Mouse (Mus musculus) intestine, embryonic 15.5 days (tissue): Measurements from ENCODE around the gene Gm42957. TPM values are rescaled to one million over a fixed set of nuclear protein-coding genes. Genes with fewer than 3 reads are reported as not detected.

Experiments
- ATAC-seq: fragments of 200-750 bp; cut with Nextera tagmentation; 2 replicates; pipeline ENCODE4 v1.8.0; 2017; ENCODE audit warnings: moderate TSS enrichment, moderate library complexity
- H3K27ac ChIP-seq: fragments of 300-500 bp; sonication (generic); 2 replicates; pipeline ENCODE4 v1.5.1; 2015; ENCODE audit warnings: mild to moderate bottlenecking, inconsistent platforms
- H3K27me3 ChIP-seq: fragments of 300-500 bp; sonication (generic); replicated peaks from 2 replicates; pipeline ENCODE4 v1.6.1; 2015; ENCODE audit warnings: inconsistent platforms
- H3K36me3 ChIP-seq: fragments of 300-500 bp; sonication (generic); 2 replicates; pipeline ENCODE4 v1.6.1; 2015; ENCODE audit warnings: inconsistent platforms
- H3K4me1 ChIP-seq: fragments of 300-500 bp; sonication (generic); replicated peaks from 2 replicates; pipeline ENCODE4 v1.6.1; 2015; ENCODE audit warnings: inconsistent platforms
- H3K4me2 ChIP-seq: fragments of 300-500 bp; sonication (generic); replicated peaks from 2 replicates; pipeline ENCODE4 v1.6.1; 2015; ENCODE audit warnings: mild to moderate bottlenecking, inconsistent platforms
- H3K4me3 ChIP-seq: fragments of 300-500 bp; sonication (generic); replicated peaks from 2 replicates; pipeline ENCODE4 v1.5.1; 2015; ENCODE audit warnings: inconsistent platforms
- H3K9ac ChIP-seq: fragments of 300-500 bp; sonication (generic); 2 replicates; pipeline ENCODE4 v1.6.1; 2015; ENCODE audit warnings: inconsistent platforms
- H3K9me3 ChIP-seq: fragments of 300-500 bp; sonication (generic); 2 replicates; pipeline ENCODE4 v1.6.1; 2016; ENCODE audit warnings: inconsistent platforms
- WGBS: fragments of 180-500 bp; shearing (Covaris S2); methylation state at CpG from one replicate; pipeline ENCODE4 v1.1.7; 2015; 5-methylcytosine and 5-hydroxymethylcytosine counted together
- polyA plus RNA-seq: library from polyadenylated mRNA; unstranded; fragments of >200 nt; fragmentation: Nextera tagmentation; extraction: Ambion mirVana; gene quantifications from 2 replicates; pipeline ENCODE4 v1.2.1, GENCODE M21; 2015

Gm42957 gene
- polyA plus RNA-seq, 1 experiment from 2014 or later = 0.08 TPM

DNA sequence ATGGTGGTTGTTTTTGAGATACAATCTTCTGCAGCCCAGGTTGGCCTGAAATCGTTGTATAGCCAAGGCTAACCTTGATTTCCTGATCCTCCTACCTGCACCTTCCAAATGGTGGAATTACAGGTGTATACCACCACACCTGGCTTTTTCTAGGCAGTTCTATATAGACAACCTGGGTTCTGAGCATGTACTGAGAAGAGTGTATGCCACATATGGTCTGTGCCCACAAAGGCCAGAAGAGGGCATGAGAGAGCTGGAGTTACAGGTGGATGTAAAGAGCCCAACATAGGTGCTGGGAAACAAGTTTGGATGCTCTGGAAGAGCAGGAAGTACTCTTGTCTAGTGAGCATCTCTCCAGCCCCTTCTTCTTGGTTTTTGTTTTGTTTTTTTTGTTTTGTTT, 32.0 kb downstream of the Gm42957 start:
- Histone ChIP-seq H3K27me3 (no peaks in the 10 kb centered on the region), H3K27ac (no peak overlapping the region), H3K4me2 (no peak overlapping the region), H3K36me3 (no peaks in the 10 kb centered on the region), H3K4me3 (no peak overlapping the region), H3K4me1 (peaks cover 13% of the 10 kb centered on the region; the same call in 1 of the 2 replicates), H3K9me3 (no peaks in the 10 kb centered on the region), H3K9ac (no peak overlapping the region)
- 38% methylated on average over 1 of the region's 1 CpGs for WGBS
- no peak for ATAC-seq

DNA sequence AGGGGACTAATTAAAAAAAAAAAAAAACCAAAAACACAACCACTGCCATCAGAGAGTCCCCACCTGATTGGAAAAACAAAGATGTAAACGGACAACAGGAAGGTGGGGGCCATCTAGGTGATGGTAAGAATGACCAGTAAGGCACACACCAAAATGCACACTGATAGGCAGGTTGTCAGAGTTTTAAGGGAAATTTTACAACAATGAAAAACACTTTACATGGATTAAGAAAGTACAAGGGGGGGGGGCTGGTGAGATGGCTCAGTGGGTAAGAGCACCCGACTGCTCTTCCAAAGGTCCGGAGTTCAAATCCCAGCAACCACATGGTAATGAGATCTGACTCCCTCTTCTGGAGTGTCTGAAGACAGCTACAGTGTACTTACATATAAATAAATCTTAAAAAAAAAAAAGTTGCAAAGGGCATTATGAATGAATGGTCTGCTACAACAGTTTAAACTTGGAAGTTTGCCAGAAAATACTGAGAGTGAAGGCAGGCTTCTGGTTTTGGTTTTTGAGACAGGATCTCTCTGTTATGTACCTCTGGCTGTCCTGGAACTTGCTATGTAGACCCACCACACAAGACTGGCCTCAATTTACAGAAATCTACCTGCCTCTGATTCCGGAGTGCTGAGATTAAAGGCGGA, 33.3 kb downstream of the Gm42957 start:
- Histone ChIP-seq H3K9ac (no peak overlapping the region), H3K36me3 (no peaks in the 10 kb centered on the region), H3K27ac (no peak overlapping the region), H3K27me3 (no peaks in the 10 kb centered on the region), H3K4me2 (no peak overlapping the region), H3K4me1 (peaks cover 8% of the 10 kb centered on the region; the same call in 1 of the 2 replicates), H3K9me3 (no peaks in the 10 kb centered on the region), H3K4me3 (no peak overlapping the region)
- 88% methylated on average over 5 of the region's 5 CpGs for WGBS
- ATAC-seq = no peak

DNA sequence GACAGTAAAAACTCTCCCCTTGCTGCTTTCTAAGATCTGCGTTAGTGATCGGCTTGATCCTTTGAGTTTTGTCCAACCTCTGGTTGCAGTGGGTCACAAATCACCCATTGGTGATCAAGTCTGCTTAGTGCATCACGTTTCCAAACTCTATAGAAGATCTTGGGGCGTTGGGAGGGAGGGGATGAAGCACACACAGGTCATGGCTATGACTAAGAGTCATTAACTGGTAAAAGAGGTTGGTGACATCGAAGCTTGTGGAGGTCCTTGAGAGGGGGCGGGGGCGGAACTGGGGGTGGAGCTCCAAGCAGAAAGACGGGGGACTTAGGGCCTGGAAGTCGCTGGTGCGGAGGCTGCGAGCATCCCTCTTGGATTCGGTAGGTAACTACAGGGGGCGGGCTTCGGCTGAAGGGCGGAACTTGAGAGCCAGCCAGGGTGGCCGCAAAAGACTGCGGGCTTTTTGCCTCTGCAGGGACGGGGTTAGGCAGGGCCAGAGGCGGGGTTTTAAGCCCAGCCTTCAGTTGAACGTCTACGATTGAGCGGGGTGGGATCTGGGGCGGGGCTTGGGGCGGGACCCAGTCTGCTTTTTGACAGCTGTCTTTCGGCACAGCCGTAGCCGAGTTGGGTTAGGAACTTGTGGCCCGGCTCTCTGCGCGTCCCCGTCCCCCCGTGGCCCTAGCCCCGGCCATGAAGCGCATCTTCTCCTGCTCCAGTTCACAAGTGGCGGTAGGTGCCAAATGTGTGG, 34.6 kb downstream of the Gm42957 start, which contains the start of gene Ankrd35:
Ankrd35 (plus strand) TSS at position 405 of the 742 bp plus-strand sequence.
- peak within 1 kb of the TSS; percentile 12 for H3K9ac ChIP-seq
- no peaks in the 10 kb centered on the region for H3K36me3 ChIP-seq
- peaks cover 8% of the 10 kb centered on the region; the same call in 1 of the 2 replicates for H3K4me1 ChIP-seq
- 6% methylated on average over 35 of the region's 35 CpGs for WGBS
- H3K4me3 ChIP-seq = peak within 1 kb of the TSS; percentile 39
- H3K9me3 ChIP-seq = no peaks in the 10 kb centered on the region
- no peak within 1 kb of the TSS for H3K27ac ChIP-seq
- ATAC-seq = peak; percentile 94
- H3K4me2 ChIP-seq = peak within 1 kb of the TSS; percentile 87
- no peaks in the 10 kb centered on the region for H3K27me3 ChIP-seq

DNA sequence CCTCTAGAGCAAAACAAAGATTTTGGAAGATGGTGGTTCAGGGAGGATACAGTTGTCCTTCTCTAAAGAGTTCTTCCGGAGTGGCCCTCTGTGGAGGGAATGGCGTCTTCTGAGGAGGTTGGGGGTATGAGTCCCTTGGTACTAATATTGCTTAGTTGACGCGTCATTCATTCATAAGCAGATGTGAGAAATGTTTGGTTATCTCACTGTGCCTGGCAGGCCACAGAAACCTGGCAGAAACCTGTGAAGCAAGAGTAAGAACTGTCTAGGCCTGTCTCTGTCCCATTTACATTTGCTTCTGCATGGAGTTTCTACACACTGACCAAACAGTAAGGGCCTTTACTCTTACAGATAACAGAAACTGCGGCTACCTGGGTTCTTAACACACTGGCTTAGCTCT, 36.2 kb downstream of the Gm42957 start:
- Histone ChIP-seq H3K9ac (no peak overlapping the region), H3K4me1 (peaks cover 12% of the 10 kb centered on the region; the same call in 1 of the 2 replicates), H3K27me3 (no peaks in the 10 kb centered on the region), H3K9me3 (no peaks in the 10 kb centered on the region), H3K4me2 (no peak overlapping the region), H3K36me3 (no peaks in the 10 kb centered on the region), H3K4me3 (no peak overlapping the region), H3K27ac (no peak overlapping the region)
- 94% methylated on average over 5 of the region's 5 CpGs for WGBS
- ATAC-seq = no peak

DNA sequence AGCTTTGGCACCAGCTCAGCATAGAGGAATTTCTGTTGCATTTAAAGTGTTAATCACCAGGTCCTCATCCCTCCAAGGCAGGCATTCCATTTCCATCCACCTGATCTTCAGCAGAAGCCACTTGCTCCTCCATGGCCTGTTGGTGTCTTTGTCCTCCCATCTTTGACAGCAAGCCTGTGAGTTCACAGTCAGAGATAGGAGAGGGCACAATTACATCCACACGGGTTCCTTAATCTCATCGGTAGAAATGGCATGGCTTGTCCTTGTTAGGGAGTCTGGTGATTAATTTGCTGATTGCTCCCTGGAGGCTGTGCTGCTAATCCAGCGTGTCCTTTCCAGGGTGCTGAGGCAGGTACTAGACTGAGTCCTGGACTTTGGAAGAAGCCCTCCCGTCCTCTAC, 38.2 kb downstream of the Gm42957 start:
- Histone ChIP-seq H3K27me3 (no peaks in the 10 kb centered on the region), H3K27ac (no peak overlapping the region), H3K4me3 (no peak overlapping the region), H3K9me3 (no peaks in the 10 kb centered on the region), H3K9ac (no peak overlapping the region), H3K4me1 (peaks cover 12% of the 10 kb centered on the region; the same call in 1 of the 2 replicates), H3K36me3 (no peaks in the 10 kb centered on the region), H3K4me2 (no peak overlapping the region)
- 78% methylated on average over 4 of the region's 4 CpGs for WGBS
- ATAC-seq = no peak

DNA sequence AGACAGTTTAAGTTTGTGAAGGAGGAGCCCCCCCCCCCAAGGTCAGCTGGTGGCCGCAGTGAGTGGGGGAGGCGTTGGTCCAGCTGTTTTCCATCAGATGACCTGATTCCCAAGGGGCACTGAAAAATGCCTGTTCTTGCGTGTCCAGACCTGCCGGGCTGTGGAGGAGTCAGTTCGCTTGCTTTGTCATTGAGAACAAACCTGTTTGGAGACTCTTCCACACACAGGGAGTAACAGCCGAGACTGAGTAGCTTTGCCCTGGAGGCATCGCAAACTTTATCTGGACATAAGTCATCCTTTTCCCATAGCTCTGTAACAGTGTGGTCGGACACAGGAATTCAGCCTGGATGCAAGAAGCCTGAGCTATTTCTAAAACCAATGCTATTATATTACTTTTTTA, 39.2 kb downstream of the Gm42957 start:
- H3K27me3 ChIP-seq = no peaks in the 10 kb centered on the region
- no peak overlapping the region for H3K4me3 ChIP-seq
- H3K9ac ChIP-seq = no peak overlapping the region
- H3K4me1 ChIP-seq = peaks cover 12% of the 10 kb centered on the region; the same call in 1 of the 2 replicates
- H3K36me3 ChIP-seq = no peaks in the 10 kb centered on the region
- no peak overlapping the region for H3K27ac ChIP-seq
- no peak overlapping the region for H3K4me2 ChIP-seq
- 37% methylated on average over 8 of the region's 8 CpGs for WGBS
- no peak for ATAC-seq
- no peaks in the 10 kb centered on the region for H3K9me3 ChIP-seq

DNA sequence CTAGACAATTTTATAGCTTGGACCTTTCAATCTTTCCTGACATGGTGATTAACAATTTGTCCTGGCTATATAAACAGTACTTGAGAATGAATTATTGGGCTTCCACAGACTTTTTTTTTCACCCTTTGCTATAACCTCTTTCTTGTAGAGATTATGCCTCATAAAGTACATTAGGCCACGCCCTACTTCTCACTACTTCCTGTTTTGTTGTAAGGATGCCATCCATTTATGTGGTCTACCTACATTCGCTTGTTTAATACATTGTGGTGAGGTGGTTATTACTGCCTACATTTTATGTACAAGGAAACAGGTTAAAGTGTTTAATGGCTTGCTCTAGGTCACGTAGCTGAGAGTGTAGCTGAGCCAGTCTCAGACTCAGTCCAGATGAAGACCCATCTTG, 39.9 kb downstream of the Gm42957 start:
- no peaks in the 10 kb centered on the region for H3K27me3 ChIP-seq
- 0 out of 2 replicates have a peak, but pooled peaks have one; percentile 3 for ATAC-seq
- no peak overlapping the region for H3K4me2 ChIP-seq
- H3K36me3 ChIP-seq = no peaks in the 10 kb centered on the region
- no peak overlapping the region for H3K27ac ChIP-seq
- H3K4me1 ChIP-seq = peaks cover 12% of the 10 kb centered on the region; the same call in 1 of the 2 replicates
- H3K9ac ChIP-seq = no peak overlapping the region
- H3K9me3 ChIP-seq = no peaks in the 10 kb centered on the region
- WGBS = 71% methylated on average over 3 of the region's 3 CpGs
- H3K4me3 ChIP-seq = no peak overlapping the region

DNA sequence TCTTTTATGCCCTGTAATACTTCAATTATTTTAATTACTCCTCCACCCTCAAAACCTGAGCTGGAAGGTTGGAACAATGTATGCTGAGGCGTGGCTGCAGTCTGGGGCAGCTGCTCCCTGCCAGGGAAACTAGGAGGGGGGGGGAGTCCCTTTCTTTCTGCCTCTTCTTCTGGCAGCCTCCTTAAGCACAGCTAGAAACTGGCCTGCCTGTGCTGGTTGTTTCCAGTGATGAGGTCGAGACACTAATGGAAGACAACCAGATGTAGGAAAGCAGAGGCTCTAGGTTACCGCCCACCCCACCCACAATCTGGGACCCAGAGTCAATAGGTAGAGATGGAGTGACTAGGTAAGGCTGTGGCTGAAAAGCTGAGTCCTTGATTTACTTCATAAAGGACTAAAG, 40.4 kb downstream of the Gm42957 start:
- H3K36me3 ChIP-seq = no peaks in the 10 kb centered on the region
- no peak overlapping the region for H3K4me2 ChIP-seq
- no peak overlapping the region for H3K4me3 ChIP-seq
- 55% methylated on average over 3 of the region's 3 CpGs for WGBS
- no peak overlapping the region for H3K9ac ChIP-seq
- H3K27me3 ChIP-seq = 0 out of 2 replicates have a peak, but pooled peaks cover 2% of the 10 kb centered on the region
- no peaks in the 10 kb centered on the region for H3K9me3 ChIP-seq
- no peak overlapping the region for H3K27ac ChIP-seq
- 0 out of 2 replicates have a peak, but pooled peaks cover 7% of the 10 kb centered on the region for H3K4me1 ChIP-seq
- ATAC-seq = peak; percentile 22

DNA sequence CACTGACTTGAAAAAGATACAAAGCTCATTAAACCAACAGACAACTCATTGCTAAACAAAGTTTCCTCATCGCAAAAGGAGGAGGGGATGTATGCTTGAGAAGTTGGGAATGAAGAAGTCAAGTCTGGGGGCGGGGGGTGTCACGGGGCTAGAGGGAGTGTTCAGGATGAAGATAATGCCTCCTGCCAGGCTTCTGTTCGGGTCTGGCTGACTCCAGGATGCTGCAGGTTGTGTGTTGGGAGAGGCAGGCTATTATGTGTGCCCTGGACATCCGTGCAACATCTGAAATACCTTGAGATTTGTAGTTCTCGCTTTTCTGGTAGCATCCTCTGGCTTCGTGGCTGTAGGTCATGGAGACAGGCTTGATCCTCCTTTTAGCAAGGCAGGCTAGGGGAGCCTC, 43.2 kb downstream of the Gm42957 start:
- Histone ChIP-seq H3K4me1 (0 out of 2 replicates have a peak, but pooled peaks cover 7% of the 10 kb centered on the region), H3K9ac (no peak overlapping the region), H3K9me3 (no peaks in the 10 kb centered on the region), H3K4me3 (no peak overlapping the region), H3K27me3 (0 out of 2 replicates have a peak, but pooled peaks cover 2% of the 10 kb centered on the region), H3K4me2 (no peak overlapping the region), H3K36me3 (no peaks in the 10 kb centered on the region), H3K27ac (no peak overlapping the region)
- 68% methylated on average over 7 of the region's 7 CpGs for WGBS
- ATAC-seq = no peak

DNA sequence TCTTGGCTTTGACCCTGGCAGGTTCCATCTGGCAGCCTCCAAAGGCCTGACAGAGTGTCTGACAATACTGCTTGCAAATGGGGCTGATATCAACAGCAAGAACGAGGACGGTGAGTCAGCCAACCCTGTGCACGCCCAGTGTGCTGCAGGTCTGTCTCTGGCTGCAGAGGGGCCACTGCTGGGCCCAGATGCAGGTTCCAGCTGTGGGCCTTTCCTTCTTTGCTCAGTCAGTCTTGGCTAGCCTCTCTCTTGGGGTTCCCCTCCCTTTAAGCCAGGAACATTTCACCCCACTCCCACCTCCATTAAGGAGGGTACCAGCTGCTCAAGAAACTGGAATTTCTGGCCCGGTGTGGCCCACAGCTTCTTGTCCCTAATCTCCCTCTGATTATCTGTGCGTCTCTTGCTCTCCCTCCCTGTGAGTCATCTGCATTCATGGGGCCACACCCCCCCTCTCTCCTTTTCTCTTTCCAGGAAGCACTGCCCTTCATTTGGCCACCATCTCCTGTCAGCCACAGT, 43.9 kb downstream of the Gm42957 start:
- no peak overlapping the region for H3K9ac ChIP-seq
- peaks cover 2% of the 10 kb centered on the region; the same call in 1 of the 2 replicates for H3K27me3 ChIP-seq
- peak; percentile 81 for ATAC-seq
- H3K9me3 ChIP-seq = no peaks in the 10 kb centered on the region
- no peak overlapping the region; the same call in 1 of the 2 replicates for H3K4me2 ChIP-seq
- H3K4me3 ChIP-seq = no peak overlapping the region
- H3K36me3 ChIP-seq = no peaks in the 10 kb centered on the region
- 0 out of 2 replicates have a peak overlapping the region, but pooled peaks have one; percentile 38 for H3K27ac ChIP-seq
- H3K4me1 ChIP-seq = 0 out of 2 replicates have a peak, but pooled peaks cover 7% of the 10 kb centered on the region
- 25% methylated on average over 5 of the region's 5 CpGs for WGBS

DNA sequence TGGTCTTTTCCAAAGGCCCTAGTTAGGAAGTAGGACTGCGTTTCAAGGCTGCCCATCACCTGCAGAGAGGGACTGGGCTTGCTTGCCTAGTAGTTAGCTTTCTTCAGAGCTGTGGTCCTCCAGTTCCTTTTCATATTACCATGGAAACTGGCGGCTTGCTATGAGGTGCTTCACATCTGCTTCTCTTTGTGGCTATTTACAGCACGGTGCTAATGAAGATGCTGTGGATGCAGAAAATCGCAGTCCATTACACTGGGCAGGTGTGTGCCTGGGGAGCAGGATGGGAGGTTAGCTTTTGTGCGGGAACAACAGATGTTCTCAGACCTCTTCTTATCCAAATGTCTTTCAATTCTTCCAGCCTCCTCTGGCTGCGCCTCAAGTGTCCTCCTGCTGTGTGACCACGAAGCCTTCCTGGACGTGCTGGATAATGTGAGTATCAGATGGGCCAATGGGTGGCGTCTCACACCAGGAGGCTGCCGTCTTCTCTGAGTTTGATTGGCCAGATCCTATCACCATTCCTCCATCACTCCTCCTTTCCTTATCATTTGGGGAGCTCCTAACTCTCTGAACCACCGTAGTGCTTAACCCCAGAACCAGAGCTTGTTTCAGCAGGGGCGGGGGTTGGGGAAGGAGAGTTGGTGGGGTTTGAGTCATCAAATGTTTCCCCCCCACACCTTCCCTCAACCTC, 45.1 kb downstream of the Gm42957 start:
- H3K4me3 ChIP-seq = no peak overlapping the region
- H3K9me3 ChIP-seq = no peaks in the 10 kb centered on the region
- ATAC-seq = no peak
- no peak overlapping the region for H3K27ac ChIP-seq
- WGBS = 33% methylated on average over 12 of the region's 12 CpGs
- no peak overlapping the region for H3K4me2 ChIP-seq
- H3K4me1 ChIP-seq = 0 out of 2 replicates have a peak, but pooled peaks cover 4% of the 10 kb centered on the region
- H3K9ac ChIP-seq = no peak overlapping the region
- H3K36me3 ChIP-seq = no peaks in the 10 kb centered on the region
- peaks cover 10% of the 10 kb centered on the region for H3K27me3 ChIP-seq

DNA sequence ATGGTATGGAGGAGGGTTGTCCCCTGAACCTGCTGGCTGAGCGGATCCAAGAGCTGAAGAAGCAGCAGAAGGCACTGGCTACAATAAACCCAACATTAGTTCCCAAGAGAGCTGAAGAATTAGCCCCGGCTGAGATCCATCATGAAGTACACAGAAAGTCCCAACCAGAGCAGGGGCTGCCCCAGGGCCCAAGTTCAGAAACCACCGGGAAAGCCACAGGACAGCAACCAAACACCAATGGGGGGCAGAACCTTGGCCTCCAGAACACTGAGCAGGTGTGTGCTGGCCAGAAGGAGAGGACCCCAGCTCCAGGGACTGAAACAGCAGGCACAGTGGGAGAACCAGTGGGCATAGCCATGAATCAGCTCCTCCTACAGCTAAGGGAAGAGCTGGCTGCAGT, 48.2 kb downstream of the Gm42957 start:
- 85% methylated on average over 3 of the region's 3 CpGs for WGBS
- ATAC-seq = no peak

More for the DNA sequence above, 48.2 kb downstream of the Gm42957 start:
- H3K4me1 ChIP-seq = no peaks in the 10 kb centered on the region
- no peak overlapping the region for H3K4me3 ChIP-seq
- H3K36me3 ChIP-seq = no peaks in the 10 kb centered on the region
- H3K4me2 ChIP-seq = no peak overlapping the region
- no peak overlapping the region for H3K27ac ChIP-seq
- no peak overlapping the region for H3K9ac ChIP-seq
- H3K27me3 ChIP-seq = peaks cover 10% of the 10 kb centered on the region
- no peaks in the 10 kb centered on the region for H3K9me3 ChIP-seq
